9 mouse cellular contexts compared by ENCODE assay signal in the genomic region with DNA sequence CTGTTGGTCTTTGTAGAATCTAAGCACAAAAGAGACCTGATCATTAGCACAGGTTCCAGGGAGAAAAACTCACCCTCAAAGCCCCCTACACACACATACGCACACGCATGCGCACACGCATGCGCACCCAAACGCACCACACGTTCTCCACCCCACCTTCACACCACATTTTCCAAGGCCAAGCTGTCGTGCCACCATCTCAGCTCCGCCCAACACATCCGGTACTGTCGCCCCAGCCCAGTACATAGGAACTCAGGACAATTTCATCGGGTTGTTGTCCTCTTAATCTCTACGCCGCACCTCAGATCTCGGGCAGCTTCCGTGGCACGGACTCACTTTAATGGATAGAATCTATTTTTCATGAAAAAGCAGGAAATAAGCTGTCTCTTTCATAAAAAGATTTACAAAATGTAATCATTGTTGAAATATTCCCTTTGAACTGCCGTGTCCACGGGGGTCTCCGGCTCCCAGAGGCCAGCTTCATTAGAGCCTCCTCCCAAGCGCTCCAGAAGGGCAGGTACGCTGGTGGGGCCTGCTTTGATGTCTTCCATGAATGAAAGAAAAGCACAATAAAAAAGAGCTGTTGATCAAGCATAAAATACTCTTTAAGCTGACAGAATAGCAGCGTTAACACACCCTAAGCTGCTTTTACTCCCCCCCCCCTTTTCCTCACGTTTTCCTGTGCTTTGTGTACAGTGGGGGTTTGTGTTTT.
DNase-seq lines count a peak whose midpoint lies in the region; ATAC-seq and TF ChIP-seq lines count a peak whose summit lies in the region.
"Had no signal": no experiment of that assay in that cellular context is flagged by ENCODE, and none has a peak within 500 bp of the region (broad histone marks: within the 10 kb centered on the region; RNA-seq: fewer than 3 reads in every experiment).

No protein-coding gene starts in this region.

- no peaks in the 10 kb centered on the region for H3K27me3 ChIP-seq in hindbrain, embryonic 14.5 days (ENCODE audit: control insufficient read depth, insufficient read depth, low read length)
- H3K27me3 ChIP-seq in lung, embryonic 16.5 days (ENCODE audit: control insufficient read depth, insufficient read depth, low read depth, low read length), result no peaks in the 10 kb centered on the region

- peak; percentile 96 for DNase-seq in heart, adult 11 months
- no peak for DNase-seq in heart, postnatal 36 days
- DNase-seq in hindbrain, embryonic 14.5 days (ENCODE audit: low spot score), result no peak
- no peak for DNase-seq in adrenal gland, postnatal 14 days
- no peak for DNase-seq in gastrocnemius, postnatal 4 days (ENCODE audit: low spot score in 2 of 2)
- DNase-seq in gastrocnemius, adult 18-20 months (ENCODE audit: low spot score), result no peak

- TF ChIP-seq CTCF in bone marrow macrophage, adult 2 months (IDR thresholded peaks at IDR 0.05; ENCODE audit: low read depth, low read length), result 0 out of 2 replicates have a peak, but pooled peaks have one; percentile 16

- WGBS in hindbrain, embryonic 14.5 days, result 56% methylated on average over 24 of the region's 24 CpGs
- WGBS in lung, embryonic 16.5 days, result 61% methylated on average over 24 of the region's 24 CpGs

- H3K4me2 ChIP-seq in hindbrain, embryonic 14.5 days (replicated peaks), result 0 out of 2 replicates have a peak overlapping the region, but pooled peaks have one; percentile 10
- H3K4me2 ChIP-seq in lung, embryonic 16.5 days (ENCODE audit: low read depth, low read length), result peak overlapping the region; percentile 13; the same call in 1 of the 2 replicates
- H3K4me2 ChIP-seq: liver, embryonic 15.5 days had no signal

- no peak overlapping the region for H3K27ac ChIP-seq in bone marrow macrophage, adult 2 months (ENCODE audit: insufficient read depth, low read depth, low read length)
- peak overlapping the region; percentile 45 for H3K27ac ChIP-seq in hindbrain, embryonic 14.5 days
- peak overlapping the region; percentile 23 for H3K27ac ChIP-seq in lung, embryonic 16.5 days (ENCODE audit: low read length)
- H3K27ac ChIP-seq: liver, embryonic 15.5 days had no signal

- H3K9ac ChIP-seq in hindbrain, embryonic 14.5 days, result no peak overlapping the region
- H3K9ac ChIP-seq in lung, embryonic 16.5 days (ENCODE audit: low read length), result no peak overlapping the region
- H3K9ac ChIP-seq: liver, embryonic 15.5 days had no signal

- no peak; the same call in 1 of the 2 replicates for ATAC-seq in hindbrain, embryonic 14.5 days (ENCODE audit: low FRiP score)
- no peak for ATAC-seq in lung, embryonic 16.5 days (ENCODE audit: low read depth)

- intact Hi-C loops in heart, postnatal 36 days (cut with DNase I), result loop anchor here (10.0 kb wide), 1 partner anchor 448 kb away; no protein-coding TSS in a partner anchor

- no peaks in the 10 kb centered on the region for H3K36me3 ChIP-seq in hindbrain, embryonic 14.5 days (replicated peaks; ENCODE audit: control insufficient read depth, insufficient read depth)
- no peaks in the 10 kb centered on the region for H3K36me3 ChIP-seq in lung, embryonic 16.5 days (ENCODE audit: control insufficient read depth, insufficient read depth, low read length)
- H3K36me3 ChIP-seq: liver, embryonic 15.5 days had no signal

- H3K4me3 ChIP-seq in bone marrow macrophage, adult 2 months (ENCODE audit: insufficient read depth, low read length), result no peak overlapping the region
- no peak overlapping the region for H3K4me3 ChIP-seq in hindbrain, embryonic 14.5 days (replicated peaks; ENCODE audit: low read length)
- H3K4me3 ChIP-seq in lung, embryonic 16.5 days (ENCODE audit: low read length), result no peak overlapping the region
- H3K4me3 ChIP-seq: liver, embryonic 15.5 days had no signal

- no peak for TF ChIP-seq POLR2A in bone marrow macrophage, adult 2 months (IDR thresholded peaks at IDR 0.05; ENCODE audit: borderline replicate concordance, low read depth, low read length)

- no peaks in the 10 kb centered on the region for H3K4me1 ChIP-seq in bone marrow macrophage, adult 2 months (ENCODE audit: control insufficient read depth, insufficient read depth, low read length)
- H3K4me1 ChIP-seq in hindbrain, embryonic 14.5 days (replicated peaks; ENCODE audit: control insufficient read depth, insufficient read depth, low read length), result peaks cover 50% of the 10 kb centered on the region
- H3K4me1 ChIP-seq in lung, embryonic 16.5 days (replicated peaks; ENCODE audit: control insufficient read depth, insufficient read depth, low read length), result peaks cover 31% of the 10 kb centered on the region

- no peaks in the 10 kb centered on the region for H3K9me3 ChIP-seq in hindbrain, embryonic 14.5 days (ENCODE audit: control insufficient read depth, low read length)
- H3K9me3 ChIP-seq in lung, embryonic 16.5 days (ENCODE audit: control insufficient read depth, low read length), result no peaks in the 10 kb centered on the region
- H3K9me3 ChIP-seq: liver, embryonic 15.5 days had no signal
